In genomic region chr5:139324045-139324491, GRCm38 (mm10) we compare ENCODE assay signal across 9 mouse cellular contexts. TPM values are rescaled to one million over a fixed set of nuclear protein-coding genes. Genes with fewer than 3 reads are reported as not detected.
DNase-seq lines count a peak whose midpoint lies in the region; ATAC-seq and TF ChIP-seq lines count a peak whose summit lies in the region.
"Had no signal": no experiment of that assay in that cellular context is flagged by ENCODE, and none has a peak within 500 bp of the region (broad histone marks: within the 10 kb centered on the region; RNA-seq: fewer than 3 reads in every experiment).

No protein-coding gene starts in this region.

- WGBS in limb, embryonic 12.5 days, result 60% methylated on average over 5 of the region's 5 CpGs
- 73% methylated on average over 5 of the region's 5 CpGs for WGBS in limb, embryonic 10.5 days
- 50% methylated on average over 5 of the region's 5 CpGs for WGBS in heart, postnatal 0 days
- 16% methylated on average over 5 of the region's 5 CpGs for WGBS in olfactory bulb, adult 2 months

- H3K4me3 ChIP-seq in limb, embryonic 12.5 days (replicated peaks), result 0 out of 2 replicates have a peak overlapping the region, but pooled peaks have one; percentile 58
- H3K4me3 ChIP-seq in limb, embryonic 10.5 days, result no peak overlapping the region
- no peak overlapping the region for H3K4me3 ChIP-seq in heart, postnatal 0 days (ENCODE audit: low read depth, low read length)
- H3K4me3 ChIP-seq in olfactory bulb, adult 2 months (ENCODE audit: insufficient read depth, low read depth, low read length), result peak overlapping the region; percentile 88

- no peak for DNase-seq in limb, embryonic 10.5 days (ENCODE audit: low spot score)
- DNase-seq in cerebellum, adult 11-12 months, result peak; percentile 77
- no peak for DNase-seq in heart, postnatal 0 days (ENCODE audit: low spot score)
- peak; percentile 44 to 52 for DNase-seq in left cerebral cortex, postnatal 14 days (ENCODE audit: low spot score in 2 of 2)
- DNase-seq in gastrocnemius, adult 8-10 months (ENCODE audit: low spot score in 2 of 2), result no peak
- no peak for DNase-seq in c-Kit-positive CD71-positive TER-119-positive erythroid progenitor cells, embryonic 14.5 days (ENCODE audit: low spot score)

- no peak for TF ChIP-seq POLR2A in olfactory bulb, adult 2 months (IDR thresholded peaks at IDR 0.05; ENCODE audit: insufficient read depth, low read depth, low read length)

- H3K27me3 ChIP-seq in limb, embryonic 12.5 days, result peaks cover 60% of the 10 kb centered on the region
- H3K27me3 ChIP-seq in limb, embryonic 10.5 days (ENCODE audit: low read depth, poor library complexity, severe bottlenecking), result peaks cover 74% of the 10 kb centered on the region
- peaks cover 36% of the 10 kb centered on the region for H3K27me3 ChIP-seq in heart, postnatal 0 days (ENCODE audit: control insufficient read depth, insufficient read depth, low read length)

- H3K4me2 ChIP-seq in limb, embryonic 12.5 days, result 0 out of 2 replicates have a peak overlapping the region, but pooled peaks have one; percentile 17
- H3K4me2 ChIP-seq in heart, postnatal 0 days (ENCODE audit: low read depth, low read length), result peak overlapping the region; percentile 96; the same call in 1 of the 2 replicates

- ATAC-seq in limb, embryonic 12.5 days (ENCODE audit: insufficient number of reproducible peaks, insufficient read depth, low FRiP score, low TSS enrichment, low read depth), result no peak
- ATAC-seq in heart, postnatal 0 days (ENCODE audit: insufficient read depth, low read depth), result peak; percentile 57

- no peak overlapping the region for H3K27ac ChIP-seq in limb, embryonic 12.5 days
- no peak overlapping the region for H3K27ac ChIP-seq in limb, embryonic 10.5 days
- H3K27ac ChIP-seq in heart, postnatal 0 days (ENCODE audit: low read depth), result no peak overlapping the region
- H3K27ac ChIP-seq in olfactory bulb, adult 2 months (ENCODE audit: insufficient read depth, low read depth, low read length), result peak overlapping the region; percentile 74
- H3K27ac ChIP-seq: limb, embryonic 13.5 days had no signal

- no peak for TF ChIP-seq CTCF in heart, postnatal 0 days (IDR thresholded peaks at IDR 0.05; ENCODE audit: low read depth)
- no peak for TF ChIP-seq CTCF in olfactory bulb, adult 2 months (IDR thresholded peaks at IDR 0.05; ENCODE audit: insufficient read depth, low read depth, low read length)

- H3K36me3 ChIP-seq in limb, embryonic 12.5 days, result no peaks in the 10 kb centered on the region
- H3K36me3 ChIP-seq in limb, embryonic 10.5 days, result no peaks in the 10 kb centered on the region
- H3K36me3 ChIP-seq in heart, postnatal 0 days (replicated peaks; ENCODE audit: control insufficient read depth, insufficient read depth, low read length), result no peaks in the 10 kb centered on the region
- H3K36me3 ChIP-seq: limb, embryonic 13.5 days had no signal

- no peak overlapping the region for H3K9ac ChIP-seq in limb, embryonic 12.5 days (replicated peaks)
- no peak overlapping the region for H3K9ac ChIP-seq in heart, postnatal 0 days (replicated peaks; ENCODE audit: low read depth, low read length)

- no peaks in the 10 kb centered on the region for H3K9me3 ChIP-seq in limb, embryonic 12.5 days
- H3K9me3 ChIP-seq in limb, embryonic 10.5 days (replicated peaks), result no peaks in the 10 kb centered on the region
- no peaks in the 10 kb centered on the region for H3K9me3 ChIP-seq in heart, postnatal 0 days (replicated peaks; ENCODE audit: control insufficient read depth, low read length)
- H3K9me3 ChIP-seq: limb, embryonic 13.5 days had no signal

- intact Hi-C loops in left cerebral cortex, postnatal 14 days (cut with DNase I), result loop anchor here (2.0 kb wide), 1 partner anchor 41 kb away; no protein-coding TSS in a partner anchor

- TF ChIP-seq EP300 in heart, postnatal 0 days (IDR thresholded peaks at IDR 0.05; ENCODE audit: low read depth), result no peak

- peaks cover 16% of the 10 kb centered on the region for H3K4me1 ChIP-seq in limb, embryonic 12.5 days (replicated peaks)
- peaks cover 19% of the 10 kb centered on the region for H3K4me1 ChIP-seq in limb, embryonic 10.5 days
- peaks cover 6% of the 10 kb centered on the region; the same call in 1 of the 2 replicates for H3K4me1 ChIP-seq in heart, postnatal 0 days (ENCODE audit: control insufficient read depth, insufficient read depth)
- H3K4me1 ChIP-seq in olfactory bulb, adult 2 months (ENCODE audit: control insufficient read depth, insufficient read depth, low read length), result peaks cover 32% of the 10 kb centered on the region

RNA-seq across cellular contexts. Expression of gene Adap1, which starts 1.4 kb away (rescaled TPM):
- polyA plus RNA-seq in limb, embryonic 12.5 days (2016; fragmentation: Nextera tagmentation; extraction: Ambion mirVana), result 0.77 and 1.1 TPM in 2 replicates
- polyA plus RNA-seq in limb, embryonic 10.5 days (2016; fragmentation: Nextera tagmentation; extraction: Ambion mirVana), result 0.26 and 0.46 TPM in 2 replicates
- 0.53 and 1.5 TPM in 2 replicates for total RNA-seq in heart, postnatal 0 days (2014; rRNA removed; ENCODE audit: low replicate concordance)
- 0.84 and 1.00 TPM in 2 replicates for polyA plus RNA-seq in heart, postnatal 0 days (2015; fragmentation: Nextera tagmentation; extraction: Ambion mirVana)
- 100 to 1,000 TPM; 360 to 394 TPM for total RNA-seq in left cerebral cortex, postnatal 14 days (2021)
- not detected in 2 replicates for polyA plus RNA-seq in olfactory bulb, adult 2 months (2012; ENCODE audit: insufficient read depth, insufficient read length, low replicate concordance, missing spikeins)
- 1 to 10 TPM in 1 of 4 experiments, under 1 TPM in 3; 0.44 to 2.0 (median 0.64) TPM for total RNA-seq in gastrocnemius, adult 8-10 months (2022)

RNA-seq across cellular contexts. Expression of gene Cox19, which starts 27.1 kb away (rescaled TPM):
- polyA plus RNA-seq in limb, embryonic 12.5 days (2016; fragmentation: Nextera tagmentation; extraction: Ambion mirVana), result 118 and 121 TPM in 2 replicates
- 110 and 118 TPM in 2 replicates for polyA plus RNA-seq in limb, embryonic 10.5 days (2016; fragmentation: Nextera tagmentation; extraction: Ambion mirVana)
- total RNA-seq in heart, postnatal 0 days (2014; rRNA removed; ENCODE audit: low replicate concordance), result 120 and 123 TPM in 2 replicates
- 88.6 and 97.6 TPM in 2 replicates for polyA plus RNA-seq in heart, postnatal 0 days (2015; fragmentation: Nextera tagmentation; extraction: Ambion mirVana)
- 10 to 100 TPM; 79.8 to 82.2 TPM for total RNA-seq in left cerebral cortex, postnatal 14 days (2021)
- not detected in 2 replicates for polyA plus RNA-seq in olfactory bulb, adult 2 months (2012; ENCODE audit: insufficient read depth, insufficient read length, low replicate concordance, missing spikeins)
- total RNA-seq in gastrocnemius, adult 8-10 months (2022), result 10 to 100 TPM; 46.5 to 60.3 (median 57.4) TPM

RNA-seq across cellular contexts. Expression of gene Cyp2w1, which starts 28.3 kb away (rescaled TPM):
- 0.90 and 1.0 TPM in 2 replicates for polyA plus RNA-seq in limb, embryonic 12.5 days (2016; fragmentation: Nextera tagmentation; extraction: Ambion mirVana)
- not detected in 2 replicates for polyA plus RNA-seq in limb, embryonic 10.5 days (2016; fragmentation: Nextera tagmentation; extraction: Ambion mirVana)
- not detected in 2 replicates for total RNA-seq in heart, postnatal 0 days (2014; rRNA removed; ENCODE audit: low replicate concordance)
- not detected in 2 replicates for polyA plus RNA-seq in heart, postnatal 0 days (2015; fragmentation: Nextera tagmentation; extraction: Ambion mirVana)
- total RNA-seq in left cerebral cortex, postnatal 14 days (2021), result not detected
- polyA plus RNA-seq in olfactory bulb, adult 2 months (2012; ENCODE audit: insufficient read depth, insufficient read length, low replicate concordance, missing spikeins), result not detected in 2 replicates
- not detected for total RNA-seq in gastrocnemius, adult 8-10 months (2022)

RNA-seq across cellular contexts. Expression of gene Gpr146, which starts 53.4 kb away (rescaled TPM):
- 1.7 and 2.3 TPM in 2 replicates for polyA plus RNA-seq in limb, embryonic 12.5 days (2016; fragmentation: Nextera tagmentation; extraction: Ambion mirVana)
- polyA plus RNA-seq in limb, embryonic 10.5 days (2016; fragmentation: Nextera tagmentation; extraction: Ambion mirVana), result 2.2 and 2.3 TPM in 2 replicates
- total RNA-seq in heart, postnatal 0 days (2014; rRNA removed; ENCODE audit: low replicate concordance), result 38.2 and 39.1 TPM in 2 replicates
- polyA plus RNA-seq in heart, postnatal 0 days (2015; fragmentation: Nextera tagmentation; extraction: Ambion mirVana), result 23.0 and 23.7 TPM in 2 replicates
- total RNA-seq in left cerebral cortex, postnatal 14 days (2021), result 10 to 100 TPM; 11.0 to 11.3 TPM
- polyA plus RNA-seq in olfactory bulb, adult 2 months (2012; ENCODE audit: insufficient read depth, insufficient read length, low replicate concordance, missing spikeins), result not detected in 2 replicates
- total RNA-seq in gastrocnemius, adult 8-10 months (2022), result 10 to 100 TPM; 20.9 to 28.6 (median 25.4) TPM

Comparison
In these comparisons a context has a peak if more than half of its experiments do, and no peak if none do; other contexts are left out.
1. H3K4me3 ChIP-seq: peak in limb, embryonic 12.5 days (single experiment) and olfactory bulb, adult 2 months (single experiment); none in limb, embryonic 10.5 days (single experiment) and heart, postnatal 0 days (single experiment).
2. DNase-seq: peak in cerebellum, adult 11-12 months (single experiment) and left cerebral cortex, postnatal 14 days (2 of 2); none in limb, embryonic 10.5 days (single experiment), heart, postnatal 0 days (single experiment), gastrocnemius, adult 8-10 months (0 of 2) and c-Kit-positive CD71-positive TER-119-positive erythroid progenitor cells, embryonic 14.5 days (single experiment).
3. RNA of gene Cox19, which starts 27.1 kb away (polyA plus RNA-seq): 118 to 121 TPM in limb, embryonic 12.5 days, 110 to 118 TPM in limb, embryonic 10.5 days and 88.6 to 97.6 TPM in heart, postnatal 0 days; not detected in olfactory bulb, adult 2 months; every median in the first group is over 10 times any median in the second.